Mouse (Mus musculus): Measurements from ENCODE around the gene Pgpep1. TPM values are rescaled to one million over a fixed set of nuclear protein-coding genes. Genes with fewer than 3 reads are reported as not detected.

Pgpep1 gene
- polyA plus RNA-seq, 1 experiment from 2014 or later = 60.3 TPM

GRCm38 (mm10) chr8:70596775-70597416, 63.3 kb downstream of the Pgpep1 start:
- Histone ChIP-seq H3K4me1 (replicated peaks; ENCODE audit: control insufficient read depth, insufficient read depth, low read length) (peaks cover 54% of the 10 kb centered on the region), H3K36me3 (ENCODE audit: control insufficient read depth, insufficient read depth) (no peaks in the 10 kb centered on the region), H3K27me3 (replicated peaks; ENCODE audit: control insufficient read depth, insufficient read depth, low read length) (no peaks in the 10 kb centered on the region), H3K4me2 (ENCODE audit: low read length) (peak overlapping the region; percentile 87; the same call in 1 of the 2 replicates), H3K9me3 (ENCODE audit: control insufficient read depth, low read length) (no peaks in the 10 kb centered on the region), H3K9ac (replicated peaks; ENCODE audit: low read depth, low read length) (peak overlapping the region; percentile 54; the same call in 1 of the 2 replicates), H3K27ac (ENCODE audit: low read length) (no peak overlapping the region), H3K4me3 (replicated peaks; ENCODE audit: low read length) (peak overlapping the region; percentile 53; the same call in 1 of the 2 replicates)
- 73% methylated on average over 17 of the region's 17 CpGs for WGBS
- no peak for ATAC-seq

Other genes with a start within 250 kb of the Pgpep1 start
- 41.1 and 51.0 TPM in 2 replicates for gene Crtc1, start 220.8 kb downstream of the Pgpep1 start, polyA plus RNA-seq (2015; fragmentation: Nextera tagmentation; extraction: Ambion mirVana)
- gene Klhl26, start 183.4 kb downstream of the Pgpep1 start, polyA plus RNA-seq (2015; fragmentation: Nextera tagmentation; extraction: Ambion mirVana) = 23.1 and 26.2 TPM in 2 replicates
- gene Tmem59l, start 173.0 kb downstream of the Pgpep1 start, polyA plus RNA-seq (2015; fragmentation: Nextera tagmentation; extraction: Ambion mirVana) = 74.9 and 90.8 TPM in 2 replicates
- 6.1 and 8.2 TPM in 2 replicates for gene Crlf1, start 167.2 kb downstream of the Pgpep1 start, polyA plus RNA-seq (2015; fragmentation: Nextera tagmentation; extraction: Ambion mirVana)
- 149 and 157 TPM in 2 replicates for gene Rex1bd, start 153.6 kb downstream of the Pgpep1 start, polyA plus RNA-seq (2015; fragmentation: Nextera tagmentation; extraction: Ambion mirVana)
- gene Uba52, start 149.6 kb downstream of the Pgpep1 start, polyA plus RNA-seq (2015; fragmentation: Nextera tagmentation; extraction: Ambion mirVana) = 660 and 697 TPM in 2 replicates
- gene Fkbp8, start 132.7 kb downstream of the Pgpep1 start, polyA plus RNA-seq (2015; fragmentation: Nextera tagmentation; extraction: Ambion mirVana) = 402 and 462 TPM in 2 replicates
- gene Kxd1, start 132.4 kb downstream of the Pgpep1 start, polyA plus RNA-seq (2015; fragmentation: Nextera tagmentation; extraction: Ambion mirVana) = 45.5 and 45.9 TPM in 2 replicates
- 17.1 and 18.9 TPM in 2 replicates for gene Ell, start 120.9 kb downstream of the Pgpep1 start, polyA plus RNA-seq (2015; fragmentation: Nextera tagmentation; extraction: Ambion mirVana)
- 116 and 141 TPM in 2 replicates for gene Isyna1, start 66.0 kb downstream of the Pgpep1 start, polyA plus RNA-seq (2015; fragmentation: Nextera tagmentation; extraction: Ambion mirVana)
- gene Ssbp4, start 51.5 kb downstream of the Pgpep1 start, polyA plus RNA-seq (2015; fragmentation: Nextera tagmentation; extraction: Ambion mirVana) = 100 and 121 TPM in 2 replicates
- gene Lrrc25, start 44.2 kb downstream of the Pgpep1 start, polyA plus RNA-seq (2015; fragmentation: Nextera tagmentation; extraction: Ambion mirVana) = 0.61 and 1.1 TPM in 2 replicates
- gene Gdf15, start 27.9 kb downstream of the Pgpep1 start, polyA plus RNA-seq (2015; fragmentation: Nextera tagmentation; extraction: Ambion mirVana) = 0.20 TPM in 1 of 2 replicates, not detected in the other
- 166 and 168 TPM in 2 replicates for gene Lsm4, start 12.9 kb upstream of the Pgpep1 start, polyA plus RNA-seq (2015; fragmentation: Nextera tagmentation; extraction: Ambion mirVana)
- 54.6 and 57.7 TPM in 2 replicates for gene Jund, start 38.6 kb upstream of the Pgpep1 start, polyA plus RNA-seq (2015; fragmentation: Nextera tagmentation; extraction: Ambion mirVana)
- 0.11 and 0.14 TPM in 2 replicates for gene Iqcn, start 43.1 kb upstream of the Pgpep1 start, polyA plus RNA-seq (2015; fragmentation: Nextera tagmentation; extraction: Ambion mirVana)
- not detected in 2 replicates for gene Gm3336, start 58.2 kb upstream of the Pgpep1 start, polyA plus RNA-seq (2015; fragmentation: Nextera tagmentation; extraction: Ambion mirVana)
- gene Pde4c, start 63.3 kb upstream of the Pgpep1 start, polyA plus RNA-seq (2015; fragmentation: Nextera tagmentation; extraction: Ambion mirVana) = 0.12 and 0.54 TPM in 2 replicates
- gene Rab3a, start 94.3 kb upstream of the Pgpep1 start, polyA plus RNA-seq (2015; fragmentation: Nextera tagmentation; extraction: Ambion mirVana) = 350 and 395 TPM in 2 replicates
- 49.3 and 49.8 TPM in 2 replicates for gene Mpv17l2, start 100.6 kb upstream of the Pgpep1 start, polyA plus RNA-seq (2015; fragmentation: Nextera tagmentation; extraction: Ambion mirVana)
- gene Pik3r2, start 116.3 kb upstream of the Pgpep1 start, polyA plus RNA-seq (2015; fragmentation: Nextera tagmentation; extraction: Ambion mirVana) = 145 and 149 TPM in 2 replicates
- gene Mast3, start 144.7 kb upstream of the Pgpep1 start, polyA plus RNA-seq (2015; fragmentation: Nextera tagmentation; extraction: Ambion mirVana) = 22.5 and 30.8 TPM in 2 replicates
- 0.08 and 0.09 TPM in 2 replicates for gene Il12rb1, start 148.1 kb upstream of the Pgpep1 start, polyA plus RNA-seq (2015; fragmentation: Nextera tagmentation; extraction: Ambion mirVana)
- gene Arrdc2, start 179.3 kb upstream of the Pgpep1 start, polyA plus RNA-seq (2015; fragmentation: Nextera tagmentation; extraction: Ambion mirVana) = 7.4 and 8.3 TPM in 2 replicates
- 11.2 and 13.4 TPM in 2 replicates for gene Kcnn1, start 202.9 kb upstream of the Pgpep1 start, polyA plus RNA-seq (2015; fragmentation: Nextera tagmentation; extraction: Ambion mirVana)
- gene Ccdc124, start 213.5 kb upstream of the Pgpep1 start, polyA plus RNA-seq (2015; fragmentation: Nextera tagmentation; extraction: Ambion mirVana) = 152 and 167 TPM in 2 replicates
- 1.6 and 1.9 TPM in 2 replicates for gene Slc5a5, start 232.4 kb upstream of the Pgpep1 start, polyA plus RNA-seq (2015; fragmentation: Nextera tagmentation; extraction: Ambion mirVana)
- 2,480 and 2,641 TPM in 2 replicates for gene Rpl18a, start 237.0 kb upstream of the Pgpep1 start, polyA plus RNA-seq (2015; fragmentation: Nextera tagmentation; extraction: Ambion mirVana)
- gene Map1s, start 245.5 kb upstream of the Pgpep1 start, polyA plus RNA-seq (2015; fragmentation: Nextera tagmentation; extraction: Ambion mirVana) = 63.5 and 67.7 TPM in 2 replicates

Measured in forebrain, embryonic 16.5 days (tissue).